Mouse (Mus musculus): Measurements from ENCODE around the gene Satb1. TPM values are rescaled to one million over a fixed set of nuclear protein-coding genes. Genes with fewer than 3 reads are reported as not detected.

Gene Satb1
- total RNA-seq, 2 experiments from 2014 or later: 69.2 to 73.0 TPM

GRCm38 (mm10) chr17:51747204-51747603, 85.9 kb downstream of the Satb1 start:
- no peak for TF ChIP-seq CTCF (conservative IDR thresholded peaks at IDR 0.05)
- no peak for DNase-seq (ENCODE audit: low spot score in 2 of 2)
- Histone ChIP-seq H3K27ac (no peak overlapping the region), H3K4me3 (no peak overlapping the region)

GRCm38 (mm10) chr17:51742502-51742901, 90.6 kb downstream of the Satb1 start:
- Histone ChIP-seq H3K4me3 (no peak overlapping the region), H3K27ac (no peak overlapping the region)
- TF ChIP-seq CTCF (conservative IDR thresholded peaks at IDR 0.05): no peak
- DNase-seq (ENCODE audit: low spot score in 2 of 2): no peak

- H3K27ac ChIP-seq: no peak overlapping the region
- DNase-seq (ENCODE audit: low spot score in 2 of 2): no peak
- TF ChIP-seq CTCF (conservative IDR thresholded peaks at IDR 0.05): no peak
- H3K4me3 ChIP-seq: no peak overlapping the region
Observed at GRCm38 (mm10) chr17:51741126-51741525, 92.0 kb downstream of the Satb1 start.

GRCm38 (mm10) chr17:51740246-51740645, 92.8 kb downstream of the Satb1 start:
- H3K4me3 ChIP-seq: no peak overlapping the region
- DNase-seq (ENCODE audit: low spot score in 2 of 2): no peak
- TF ChIP-seq CTCF (conservative IDR thresholded peaks at IDR 0.05): no peak
- H3K27ac ChIP-seq: no peak overlapping the region

- no peak overlapping the region for H3K4me3 ChIP-seq
- no peak overlapping the region for H3K27ac ChIP-seq
- no peak for TF ChIP-seq CTCF (conservative IDR thresholded peaks at IDR 0.05)
- no peak for DNase-seq (ENCODE audit: low spot score in 2 of 2)
Observed at GRCm38 (mm10) chr17:51724486-51724885, 108.6 kb downstream of the Satb1 start.

- H3K27ac ChIP-seq: no peak overlapping the region
- DNase-seq (ENCODE audit: low spot score in 2 of 2): no peak
- no peak overlapping the region for H3K4me3 ChIP-seq
- no peak for TF ChIP-seq CTCF (conservative IDR thresholded peaks at IDR 0.05)
Observed at GRCm38 (mm10) chr17:51695711-51696110, 137.4 kb downstream of the Satb1 start.

- Histone ChIP-seq H3K27ac (no peak overlapping the region), H3K4me3 (no peak overlapping the region)
- no peak for TF ChIP-seq CTCF (conservative IDR thresholded peaks at IDR 0.05)
- DNase-seq (ENCODE audit: low spot score in 2 of 2): no peak
Observed at GRCm38 (mm10) chr17:51695271-51695670, 137.8 kb downstream of the Satb1 start.

- DNase-seq (ENCODE audit: low spot score in 2 of 2): no peak
- H3K27ac ChIP-seq: no peak overlapping the region
- no peak overlapping the region for H3K4me3 ChIP-seq
- TF ChIP-seq CTCF (conservative IDR thresholded peaks at IDR 0.05): no peak
Observed at GRCm38 (mm10) chr17:51690526-51690925, 142.6 kb downstream of the Satb1 start.

- Histone ChIP-seq H3K27ac (no peak overlapping the region), H3K4me3 (no peak overlapping the region)
- no peak for TF ChIP-seq CTCF (conservative IDR thresholded peaks at IDR 0.05)
- DNase-seq (ENCODE audit: low spot score in 2 of 2): no peak
Observed at GRCm38 (mm10) chr17:51687226-51687625, 145.9 kb downstream of the Satb1 start.

Data from layer of hippocampus, adult 2 months (tissue).